Comparison of ENCODE assay signal across 22 mouse cellular contexts in the genomic region with DNA sequence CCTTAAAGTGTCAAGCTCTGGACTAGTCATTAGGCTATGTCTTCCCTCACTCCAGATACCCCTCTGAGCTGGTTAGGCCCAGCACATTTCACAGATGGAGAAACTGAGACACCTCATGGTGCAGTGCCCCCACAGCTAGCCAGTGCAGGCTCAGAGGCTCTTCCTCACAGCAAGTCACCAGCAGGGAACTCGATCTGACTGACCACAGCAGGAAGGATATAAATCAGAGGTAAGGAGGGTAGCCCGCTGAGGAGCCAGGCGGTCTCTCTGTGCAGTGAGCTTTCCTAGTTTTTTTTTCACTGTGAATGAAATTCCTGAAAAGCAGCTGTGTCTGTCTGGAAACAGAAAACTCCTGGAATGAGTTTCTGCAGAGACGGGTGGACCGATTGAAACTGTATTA. TPM values are rescaled to one million over a fixed set of nuclear protein-coding genes. Genes with fewer than 3 reads are reported as not detected.
DNase-seq lines count a peak whose midpoint lies in the region; ATAC-seq and TF ChIP-seq lines count a peak whose summit lies in the region.
"Had no signal": no experiment of that assay in that cellular context is flagged by ENCODE, and none has a peak within 500 bp of the region (broad histone marks: within the 10 kb centered on the region; RNA-seq: fewer than 3 reads in every experiment).

No protein-coding gene starts in this region.

- H3K9ac ChIP-seq in limb, embryonic 11.5 days (ENCODE audit: low read length) = no peak overlapping the region
- H3K9ac ChIP-seq in ES-E14 (ENCODE audit: insufficient read depth, low read depth, low read length, poor library complexity, severe bottlenecking) = peak overlapping the region; percentile 3; the same call in 1 of the 2 replicates
- H3K9ac ChIP-seq in stomach, postnatal 0 days (ENCODE audit: low read length) = no peak overlapping the region
- H3K9ac ChIP-seq: forebrain, postnatal 0 days; liver, embryonic 14.5 days; lung, embryonic 15.5 days; midbrain, embryonic 13.5 days had no signal

- no peak overlapping the region for H3K27ac ChIP-seq in limb, embryonic 11.5 days (replicated peaks; ENCODE audit: low read depth, low read length)
- H3K27ac ChIP-seq in limb, embryonic 10.5 days = no peak overlapping the region
- H3K27ac ChIP-seq in ES-E14 (ENCODE audit: insufficient read depth, low read depth, low read length, poor library complexity, severe bottlenecking) = no peak overlapping the region
- H3K27ac ChIP-seq in stomach, postnatal 0 days (replicated peaks) = no peak overlapping the region
- H3K27ac ChIP-seq: left cerebral cortex, adult 2 months; liver, embryonic 14.5 days; lung, embryonic 15.5 days; midbrain, embryonic 13.5 days had no signal

- no peak for TF ChIP-seq EP300 in stomach, postnatal 0 days (optimal IDR thresholded peaks at IDR 0.05)

- peak; percentile 48; the same call in 1 of the 2 replicates for ATAC-seq in limb, embryonic 11.5 days (ENCODE audit: insufficient number of reproducible peaks, low FRiP score, low TSS enrichment, low read depth)
- ATAC-seq in stomach, postnatal 0 days (ENCODE audit: low FRiP score, low TSS enrichment) = peak; percentile 24; the same call in 1 of the 2 replicates
- ATAC-seq: CD4-positive, CD25-positive, alpha-beta regulatory T cell, adult 4 months; forebrain, postnatal 0 days; midbrain, embryonic 13.5 days had no signal

- peaks cover 3% of the 10 kb centered on the region; the same call in 1 of the 2 replicates for H3K4me1 ChIP-seq in limb, embryonic 11.5 days (ENCODE audit: control insufficient read depth, insufficient read depth, low read length)
- peaks cover 28% of the 10 kb centered on the region for H3K4me1 ChIP-seq in limb, embryonic 10.5 days
- H3K4me1 ChIP-seq in ES-E14 (ENCODE audit: control insufficient read depth in 2 of 2, insufficient read depth in 2 of 2, low read length in 2 of 2, poor library complexity in 1 of 2) = peaks cover 13 to 32% of the 10 kb centered on the region in 2 experiments
- H3K4me1 ChIP-seq in stomach, postnatal 0 days (replicated peaks; ENCODE audit: control insufficient read depth, insufficient read depth) = no peaks in the 10 kb centered on the region

- H3K4me2 ChIP-seq in limb, embryonic 11.5 days (ENCODE audit: low read depth, severe bottlenecking) = no peak overlapping the region
- no peak overlapping the region for H3K4me2 ChIP-seq in stomach, postnatal 0 days (replicated peaks; ENCODE audit: low read depth)
- H3K4me2 ChIP-seq: lung, embryonic 15.5 days; midbrain, embryonic 13.5 days had no signal

- H3K9me3 ChIP-seq in limb, embryonic 11.5 days (ENCODE audit: control insufficient read depth, low read length) = no peaks in the 10 kb centered on the region
- no peaks in the 10 kb centered on the region for H3K9me3 ChIP-seq in limb, embryonic 10.5 days (replicated peaks)
- no peaks in the 10 kb centered on the region for H3K9me3 ChIP-seq in ES-E14 (ENCODE audit: control insufficient read depth, insufficient read depth, low read depth, low read length)
- no peaks in the 10 kb centered on the region for H3K9me3 ChIP-seq in stomach, postnatal 0 days (ENCODE audit: control insufficient read depth, low read length)
- H3K9me3 ChIP-seq: lung, embryonic 15.5 days; midbrain, embryonic 13.5 days had no signal

- DNase-seq in limb, embryonic 11.5 days (ENCODE audit: low spot score) = peak; percentile 34
- DNase-seq in limb, embryonic 10.5 days (ENCODE audit: low spot score) = no peak
- no peak for DNase-seq in ES-E14 (ENCODE audit: low read depth, low spot score)
- DNase-seq in embryo, embryonic 11 days = peak; percentile 32
- DNase-seq in stomach, postnatal 0 days (ENCODE audit: low spot score) = no peak
- DNase-seq in layer of hippocampus, postnatal 10 days (ENCODE audit: low spot score in 2 of 2) = no peak
- no peak for DNase-seq in heart, adult 18-20 months
- DNase-seq: adrenal gland, adult 2 months; cerebellum, adult 9-10 months; forebrain, postnatal 0 days; gastrocnemius, postnatal 36 days; kidney, adult 11 months; left cerebral cortex, postnatal 4 days; retina, postnatal 1 day; right cerebral cortex, postnatal 4 days; thymus, postnatal 14 days had no signal

- WGBS in limb, embryonic 11.5 days = 23% methylated on average over 5 of the region's 5 CpGs
- WGBS in limb, embryonic 10.5 days = 36% methylated on average over 5 of the region's 5 CpGs
- WGBS in stomach, postnatal 0 days = 44% methylated on average over 5 of the region's 5 CpGs

- H3K4me3 ChIP-seq in limb, embryonic 11.5 days (ENCODE audit: low read depth, low read length) = no peak overlapping the region
- no peak overlapping the region for H3K4me3 ChIP-seq in limb, embryonic 10.5 days
- H3K4me3 ChIP-seq in ES-E14 (ENCODE audit: insufficient read depth in 1 of 2, low read depth in 1 of 2, low read length in 2 of 2, poor library complexity in 1 of 2, severe bottlenecking in 1 of 2) = no peak overlapping the region
- no peak overlapping the region for H3K4me3 ChIP-seq in stomach, postnatal 0 days (ENCODE audit: low read depth, low read length)
- H3K4me3 ChIP-seq: left cerebral cortex, adult 2 months; lung, embryonic 15.5 days; midbrain, embryonic 13.5 days had no signal

- in situ Hi-C loops in ES-E14 (cut with MboI; ENCODE audit: low sequenced_read_pairs in 2 of 2, unreplicated experiment in 2 of 2) = no loop called here

- H3K36me3 ChIP-seq in limb, embryonic 11.5 days (ENCODE audit: control insufficient read depth, insufficient read depth, low read length) = no peaks in the 10 kb centered on the region
- no peaks in the 10 kb centered on the region for H3K36me3 ChIP-seq in limb, embryonic 10.5 days
- H3K36me3 ChIP-seq in ES-E14 (ENCODE audit: control insufficient read depth, insufficient read depth, low read length, poor library complexity, severe bottlenecking) = no peaks in the 10 kb centered on the region
- no peaks in the 10 kb centered on the region for H3K36me3 ChIP-seq in stomach, postnatal 0 days (ENCODE audit: control insufficient read depth, insufficient read depth, low read length)
- H3K36me3 ChIP-seq: lung, embryonic 15.5 days; midbrain, embryonic 13.5 days had no signal

- TF ChIP-seq CTCF in stomach, postnatal 0 days (IDR thresholded peaks at IDR 0.05; ENCODE audit: low read depth) = no peak

- H3K27me3 ChIP-seq in limb, embryonic 11.5 days (ENCODE audit: control insufficient read depth, insufficient read depth, low read length) = no peaks in the 10 kb centered on the region
- no peaks in the 10 kb centered on the region for H3K27me3 ChIP-seq in limb, embryonic 10.5 days (ENCODE audit: low read depth, poor library complexity, severe bottlenecking)
- no peaks in the 10 kb centered on the region for H3K27me3 ChIP-seq in stomach, postnatal 0 days (ENCODE audit: control insufficient read depth, insufficient read depth, low read length)
- H3K27me3 ChIP-seq: lung, embryonic 15.5 days had no signal

TF ChIP-seq in ES-E14, 5 proteins besides CTCF, POLR2A, EP300 and RAD21:
- no peak for TF ChIP-seq HCFC1 (IDR thresholded peaks at IDR 0.05; ENCODE audit: borderline replicate concordance, insufficient read depth, low read length)
- no peak for TF ChIP-seq CHD2 (IDR thresholded peaks at IDR 0.05; ENCODE audit: low read depth, low read length)
TF ChIP-seq in ES-E14: peak in this region for 0.

RNA-seq across cellular contexts. Expression of gene Tead4, which starts 21.0 kb away (rescaled TPM):
- 1.3 and 2.1 TPM in 2 replicates for polyA plus RNA-seq in limb, embryonic 11.5 days (2014; fragmentation: Nextera tagmentation; extraction: Ambion mirVana)
- polyA plus RNA-seq in limb, embryonic 10.5 days (2016; fragmentation: Nextera tagmentation; extraction: Ambion mirVana) = 2.5 and 3.2 TPM in 2 replicates
- total RNA-seq in ES-E14 (2012; rRNA removed) = 5.6 and 6.8 TPM in 2 replicates
- 1.5 and 2.2 TPM in 2 replicates for polyA plus RNA-seq in stomach, postnatal 0 days (2015; fragmentation: Nextera tagmentation; extraction: Ambion mirVana)
- total RNA-seq in layer of hippocampus, postnatal 10 days (2021) = under 1 TPM; 0.82 to 0.91 TPM
- total RNA-seq in heart, adult 18-20 months (2021) = 1 to 10 TPM; 3.1 to 5.0 TPM
- total RNA-seq: common myeloid progenitor, adult 5-6 weeks had no signal
- polyA plus RNA-seq: CD4-positive, CD25-positive, alpha-beta regulatory T cell, adult 4 months had no signal

Comparison
In these comparisons a context has a peak if more than half of its experiments do, and no peak if none do; other contexts are left out.
1. DNase-seq: peak in limb, embryonic 11.5 days (single experiment) and embryo, embryonic 11 days (single experiment); none in limb, embryonic 10.5 days (single experiment), ES-E14 (single experiment), stomach, postnatal 0 days (single experiment), layer of hippocampus, postnatal 10 days (0 of 2) and heart, adult 18-20 months (0 of 2).